Mouse (Mus musculus) liver, adult (tissue): ENCODE data around the gene Tnp1.

Experiments used
- GATA4 ChIP-seq: IDR thresholded peaks from 2 replicates; pipeline ENCODE4 v1.6.1; 2014; ENCODE audit warnings: mild to moderate bottlenecking, low read length; ENCODE audit not compliant: insufficient replicate concordance

Tnp1 gene

DNA sequence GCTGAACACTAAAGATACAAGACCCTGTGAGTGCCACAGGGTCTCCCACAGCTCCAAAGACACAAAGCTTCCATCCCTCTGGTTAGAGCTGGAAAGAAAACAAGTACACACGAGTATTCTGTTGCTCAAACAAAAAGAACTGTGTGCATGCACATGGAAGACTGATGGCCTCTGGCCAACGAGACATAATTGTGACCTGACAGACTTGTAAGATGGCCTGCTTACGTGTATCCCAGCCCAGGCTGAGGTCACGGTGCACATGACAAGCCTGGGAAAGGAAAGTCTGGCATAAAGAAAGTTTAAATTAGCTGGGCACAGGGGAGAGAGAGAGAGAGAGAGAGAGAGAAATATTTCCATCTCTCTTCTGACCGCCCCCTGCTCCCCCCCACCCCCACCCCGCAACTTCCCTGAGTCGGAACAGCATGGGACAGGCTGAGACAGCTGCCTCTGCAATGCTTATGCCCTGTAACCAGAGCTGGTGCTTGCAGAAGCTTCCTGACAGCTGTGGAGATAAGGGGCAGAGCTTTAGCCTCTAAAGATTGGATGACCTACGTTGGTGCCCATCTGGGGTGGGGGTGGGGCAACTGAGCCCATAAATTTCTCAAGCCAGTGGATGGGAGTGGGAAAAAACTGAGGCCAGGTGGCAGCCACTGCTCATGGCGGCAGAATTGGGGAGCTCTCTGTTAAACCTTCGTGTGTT is 46.4 kb downstream of the Tnp1 start:
- no peak for TF ChIP-seq GATA4

DNA sequence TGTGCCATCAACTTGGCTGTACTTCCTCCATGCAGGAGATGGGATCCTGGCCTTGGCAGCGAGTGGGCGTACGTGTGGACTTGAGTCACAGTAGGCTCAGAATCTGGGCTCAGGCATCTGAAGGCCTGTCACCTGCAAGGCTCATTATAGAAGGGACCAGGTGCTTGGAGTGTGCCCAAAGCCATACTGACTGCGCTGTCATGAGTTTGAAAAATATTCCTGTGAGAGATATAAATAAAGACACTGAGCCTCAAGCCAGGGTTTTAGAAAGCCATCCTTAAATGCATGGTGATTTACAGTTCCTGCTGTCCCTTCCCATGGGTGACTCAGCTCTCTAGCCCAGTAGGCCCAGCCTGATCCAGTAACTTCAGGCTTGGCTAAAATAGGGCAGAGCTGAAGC is 49.3 kb downstream of the Tnp1 start:
- TF ChIP-seq GATA4 = no peak
